Mouse (Mus musculus) erythroid progenitor cell, adult 5-6 weeks (primary cell): ENCODE measurements around the gene Atrnl1. TPM values are rescaled to one million over a fixed set of nuclear protein-coding genes. Genes with fewer than 3 reads are reported as not detected.
A peak's percentile ranks its signal among the peaks of the same experiment; 100 is the strongest.

ENCODE experiments used
- ATAC-seq: replicated peaks from 2 replicates; pipeline ENCODE4 v1.8.0; 2016; ENCODE audit warnings: moderate number of reproducible peaks, mild to moderate bottlenecking, moderate TSS enrichment, inconsistent platforms; ENCODE audit not compliant: poor library complexity, low FRiP score, severe bottlenecking
- total RNA-seq, 2 experiments: library from RNA; stranded (forward) in 1 of 2; stranded (reverse) in 1 of 2; fragments of 150-400 nt in 1 of 2; fragments of 186-747, 209-891 nt in 1 of 2; gene quantifications; 2 replicates each; pipeline versions ENCODE4 v1.2.3 to v1.2.4; 2015 to 2017; ENCODE audit warnings: low replicate concordance in 2 of 2

The Atrnl1 gene
- total RNA-seq, 2 experiments from 2014 or later: 3.4 to 5.5 TPM

DNA sequence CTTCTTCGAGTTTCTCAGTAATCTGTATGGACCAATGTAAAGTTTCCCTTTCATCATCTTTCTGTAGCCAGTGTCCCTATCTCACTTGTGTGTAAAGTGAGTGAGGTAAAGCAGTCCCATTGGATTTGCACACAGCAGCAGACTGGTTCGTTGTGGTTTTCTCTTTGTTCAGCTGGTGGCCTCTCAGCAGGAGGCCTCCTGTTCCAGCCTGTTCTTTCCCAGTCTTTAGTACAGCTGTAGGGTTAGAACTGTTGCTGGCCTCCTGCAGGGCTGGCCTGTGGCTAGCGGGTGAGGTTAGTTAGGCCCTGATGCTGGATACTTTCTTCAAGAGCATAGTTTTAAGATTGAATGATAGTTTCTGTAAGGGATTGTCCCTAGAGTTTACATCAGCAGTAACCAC, 280.1 kb downstream of the Atrnl1 start:
- ATAC-seq: no peak

DNA sequence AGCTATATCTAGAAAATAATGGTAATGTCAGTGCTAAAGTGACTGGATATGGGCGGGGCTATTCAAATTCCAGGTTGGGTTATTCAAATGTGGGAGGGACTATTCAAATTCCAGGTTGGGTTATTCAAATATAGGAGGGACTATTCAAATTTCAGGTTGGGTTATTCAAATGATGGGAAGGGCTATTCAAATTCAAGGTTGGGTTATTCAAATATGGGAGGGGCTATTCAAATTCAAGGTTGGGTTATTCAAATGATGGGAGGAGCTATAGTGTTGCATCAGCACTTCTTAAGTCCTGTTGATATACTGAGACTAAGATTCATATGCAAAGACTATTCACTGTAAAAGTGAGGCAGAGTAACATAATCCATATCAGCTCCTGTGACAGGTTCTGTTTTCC, 283.4 kb downstream of the Atrnl1 start:
- no peak for ATAC-seq

DNA sequence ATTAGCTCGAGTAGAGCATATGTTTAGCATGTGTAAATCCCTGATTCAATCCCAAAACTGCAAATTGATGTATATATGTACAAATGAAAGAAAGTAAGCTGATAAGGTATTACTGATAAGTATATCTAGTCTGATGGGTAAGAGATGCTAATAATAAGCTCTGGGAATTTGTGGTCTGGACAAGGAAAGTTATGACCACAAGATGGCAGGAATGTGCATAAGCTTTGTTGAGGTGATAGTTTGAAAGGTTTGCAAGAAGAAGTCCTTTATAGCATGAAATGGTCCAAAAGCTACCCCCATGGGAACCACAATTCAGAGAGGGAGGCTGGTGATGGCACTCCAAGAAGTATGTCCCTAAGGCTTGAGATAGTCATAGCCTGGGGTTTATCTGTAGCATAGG, 289.2 kb downstream of the Atrnl1 start:
- no peak for ATAC-seq

DNA sequence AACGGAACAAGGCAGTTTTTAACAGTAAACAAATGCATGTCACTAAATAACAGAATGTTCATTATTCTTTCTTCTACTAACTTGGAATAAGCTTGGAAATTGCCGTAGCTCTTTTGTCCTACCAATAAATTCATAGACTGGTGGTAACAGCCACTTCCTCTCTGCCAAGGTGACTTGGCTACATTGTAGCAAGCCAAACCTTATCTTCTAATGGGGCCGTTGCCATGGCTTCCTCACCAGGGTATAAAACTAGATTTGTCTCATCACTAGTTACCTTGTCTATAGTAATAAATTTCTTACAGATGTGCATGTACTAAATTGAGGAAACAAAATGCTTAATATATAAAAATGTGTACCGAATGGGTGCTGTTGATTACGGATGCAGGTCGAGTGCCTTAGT, 298.6 kb downstream of the Atrnl1 start:
- no peak for ATAC-seq

DNA sequence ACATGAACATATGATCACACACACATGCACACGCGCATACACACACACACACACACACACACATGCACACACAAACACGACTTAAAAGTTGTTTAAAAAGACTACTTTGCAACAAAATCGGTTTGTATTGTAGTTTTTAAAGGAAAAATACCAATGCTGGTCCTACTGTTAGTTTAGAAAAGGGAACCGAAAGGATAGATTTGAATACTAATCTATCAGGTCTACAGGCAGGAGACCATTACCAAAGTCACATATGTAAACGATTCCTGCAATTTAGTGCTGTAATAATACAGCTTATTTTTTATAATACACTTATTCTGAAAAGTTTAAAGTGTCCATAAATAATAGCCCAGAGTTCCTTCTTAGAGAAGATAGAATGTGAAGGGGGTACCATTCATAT, 299.8 kb downstream of the Atrnl1 start:
- ATAC-seq: no peak

DNA sequence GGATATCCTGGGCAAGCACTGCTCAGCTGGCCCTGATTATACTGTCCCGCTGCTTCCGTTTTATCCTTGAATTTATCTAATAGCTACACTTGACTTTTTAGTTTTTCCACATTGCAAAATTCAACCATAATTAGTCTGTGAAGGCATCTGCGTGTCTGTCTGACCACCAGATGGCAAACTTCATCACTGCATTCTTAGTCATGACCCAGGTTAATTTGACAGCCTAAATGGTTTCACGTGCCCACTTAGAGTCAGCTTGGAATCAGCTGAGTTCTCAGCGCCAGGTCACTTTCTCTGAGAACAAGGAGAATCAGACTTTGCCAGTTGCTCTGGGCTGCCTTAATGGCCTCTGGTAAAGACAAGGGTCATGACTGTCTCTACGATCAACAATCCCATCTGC, 305.5 kb downstream of the Atrnl1 start:
- ATAC-seq: no peak

DNA sequence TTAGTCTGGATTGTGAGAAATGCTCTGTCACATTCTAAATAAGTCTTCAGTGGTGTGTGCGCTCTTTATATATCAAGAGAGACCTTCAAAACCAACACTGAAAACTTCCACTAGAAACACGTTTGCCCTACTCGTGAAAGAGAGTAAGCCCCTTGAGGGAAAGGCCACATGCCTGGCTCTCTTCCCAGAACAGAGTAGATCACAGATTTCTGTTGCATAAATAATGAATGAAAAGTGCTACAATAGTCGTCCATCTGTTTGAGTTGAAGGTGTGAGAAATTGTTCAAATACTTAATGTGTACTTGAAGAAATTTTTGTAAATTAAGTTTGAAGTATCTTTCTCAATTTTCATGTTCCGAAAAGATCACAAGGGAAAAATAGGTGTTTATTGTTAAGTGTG, 312.2 kb downstream of the Atrnl1 start:
- no peak for ATAC-seq

DNA sequence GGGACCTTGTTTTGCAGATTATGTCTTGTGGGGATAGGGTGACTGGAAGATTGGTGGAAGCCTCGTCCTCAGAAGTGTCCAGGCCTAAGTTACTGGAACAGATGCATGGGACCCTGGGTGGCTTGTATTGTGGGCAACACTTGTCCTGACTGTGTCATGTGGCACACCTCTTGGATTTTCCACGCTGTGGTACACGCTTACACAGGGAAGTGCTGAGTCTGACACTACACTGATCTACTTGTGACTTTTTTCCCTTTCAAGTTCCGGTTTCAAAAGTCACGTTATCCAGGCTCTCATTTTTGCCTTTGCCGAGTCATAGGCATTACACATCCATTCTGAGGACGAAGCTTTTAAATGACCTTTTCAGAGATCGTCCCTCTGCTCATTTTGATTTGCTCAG, 314.0 kb downstream of the Atrnl1 start:
- no peak for ATAC-seq

DNA sequence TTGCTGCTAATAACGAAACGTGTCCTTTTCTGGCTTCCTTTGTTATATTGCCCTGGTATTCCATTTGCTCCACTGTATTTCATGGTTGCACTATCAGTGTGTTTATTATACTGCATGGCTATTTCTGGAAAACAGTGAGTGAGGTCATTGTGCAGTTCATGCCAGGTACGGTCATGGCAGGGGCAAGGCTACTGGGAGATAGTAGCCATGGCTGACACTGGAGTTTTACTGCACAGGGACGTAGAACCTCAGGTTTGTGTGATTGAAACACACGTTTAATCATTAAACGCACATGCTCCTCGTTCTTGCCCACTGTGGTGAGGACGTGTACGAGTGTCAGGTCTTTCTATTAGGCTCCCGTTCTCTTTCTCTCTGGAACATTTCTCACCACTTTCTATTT, 314.8 kb downstream of the Atrnl1 start:
- ATAC-seq: no peak

DNA sequence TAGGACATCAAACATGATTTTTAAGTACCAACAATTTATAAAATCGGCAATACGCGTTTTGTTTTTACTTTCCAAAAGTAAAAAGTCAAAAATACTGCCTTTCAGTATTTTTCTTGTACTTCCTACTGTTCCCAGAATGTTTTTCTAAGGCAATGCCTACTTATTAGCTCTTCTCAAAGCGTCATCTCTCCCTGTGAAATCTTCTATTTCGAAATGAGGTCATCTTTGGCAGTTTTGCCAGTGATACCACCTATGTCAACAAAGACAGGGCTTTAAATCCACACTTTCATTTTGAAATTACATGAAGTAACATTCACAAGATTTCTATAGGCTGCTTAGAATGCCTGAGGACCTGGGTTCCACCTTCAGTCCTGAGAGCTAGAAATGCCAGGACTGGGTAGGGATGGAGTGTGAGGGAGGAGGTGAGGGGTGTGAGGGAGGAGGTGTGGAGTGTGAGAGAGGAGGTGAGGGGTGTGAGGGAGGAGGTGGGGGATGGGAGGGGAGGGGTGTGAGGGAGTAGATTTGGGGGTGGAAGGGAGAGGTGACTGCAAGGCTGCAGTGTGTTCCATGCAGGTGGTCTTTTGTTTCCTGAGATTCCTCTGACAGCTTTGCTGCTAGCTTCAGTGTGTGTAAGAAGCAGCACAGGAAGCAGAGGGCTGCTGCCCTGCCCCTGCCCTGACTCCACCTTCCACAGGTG, 315.5 kb downstream of the Atrnl1 start:
- peak; percentile 88 for ATAC-seq

DNA sequence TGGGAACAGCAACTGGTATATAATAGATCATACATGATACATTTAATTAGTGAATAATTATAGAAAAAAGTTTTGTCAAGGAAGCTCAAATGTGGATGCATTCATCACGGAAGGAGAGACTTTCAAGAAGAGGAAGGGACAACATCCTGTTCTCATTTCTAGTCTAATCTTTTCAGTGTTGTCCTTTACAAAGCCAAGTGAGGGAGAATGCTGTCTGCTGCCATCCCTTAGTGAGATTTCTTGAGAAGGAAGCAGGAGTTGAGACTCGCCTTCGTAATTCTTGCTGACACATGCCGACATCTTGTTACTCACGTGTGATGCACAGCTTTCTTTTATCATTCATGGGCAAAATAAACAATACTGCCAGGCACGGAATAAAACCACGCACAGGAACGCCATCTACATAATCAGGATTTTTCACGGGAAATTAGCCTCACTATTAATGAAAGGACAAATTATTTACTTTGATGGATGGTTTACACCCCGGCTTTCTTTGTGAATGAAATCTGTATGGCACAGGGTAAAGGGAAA, 316.2 kb downstream of the Atrnl1 start:
- ATAC-seq: no peak

DNA sequence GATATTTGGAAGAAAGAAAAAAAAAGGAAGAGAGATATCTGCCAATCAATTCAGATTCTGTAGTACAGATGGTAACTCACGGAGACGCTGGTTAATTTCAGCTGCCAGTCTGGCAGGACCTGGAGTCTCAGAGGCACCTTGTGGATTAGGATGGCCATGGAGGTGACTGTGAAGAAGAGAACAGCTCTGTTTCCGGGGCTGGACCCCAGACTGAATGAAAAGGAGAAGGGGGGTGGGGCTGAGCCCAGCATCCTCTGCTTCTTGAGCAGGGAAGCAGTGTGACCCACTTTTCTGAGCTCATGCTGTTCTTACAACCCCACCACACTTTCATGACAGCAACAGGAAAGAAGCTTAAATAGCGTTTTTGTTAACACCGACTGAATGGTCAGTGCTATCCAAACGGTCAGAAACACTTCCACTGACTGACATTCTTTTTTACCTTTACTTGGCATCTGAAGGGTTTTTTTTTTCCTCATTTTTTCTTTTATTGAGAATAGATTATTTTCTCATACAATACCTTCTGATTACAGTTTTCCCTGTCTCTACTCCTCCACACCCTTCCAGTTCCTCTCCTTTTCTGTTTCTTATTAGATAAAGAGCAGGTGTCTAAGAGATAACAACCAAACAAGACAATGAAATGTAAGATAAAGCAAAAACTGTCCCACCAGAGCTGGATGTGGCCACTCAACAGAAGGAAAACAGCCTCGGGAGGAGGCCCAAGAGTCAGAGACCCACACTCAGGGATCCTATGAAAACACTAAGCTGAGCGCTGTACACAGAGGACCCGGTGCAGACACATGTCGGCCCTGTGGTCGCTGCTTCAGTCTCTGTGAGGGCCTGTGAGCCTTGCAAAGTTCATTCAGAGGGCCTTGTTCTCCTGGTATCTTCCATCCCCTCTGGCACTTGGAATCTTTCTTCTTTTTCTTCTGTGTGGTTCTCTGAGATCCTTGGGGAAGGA, 317.0 kb downstream of the Atrnl1 start:
- no peak for ATAC-seq

DNA sequence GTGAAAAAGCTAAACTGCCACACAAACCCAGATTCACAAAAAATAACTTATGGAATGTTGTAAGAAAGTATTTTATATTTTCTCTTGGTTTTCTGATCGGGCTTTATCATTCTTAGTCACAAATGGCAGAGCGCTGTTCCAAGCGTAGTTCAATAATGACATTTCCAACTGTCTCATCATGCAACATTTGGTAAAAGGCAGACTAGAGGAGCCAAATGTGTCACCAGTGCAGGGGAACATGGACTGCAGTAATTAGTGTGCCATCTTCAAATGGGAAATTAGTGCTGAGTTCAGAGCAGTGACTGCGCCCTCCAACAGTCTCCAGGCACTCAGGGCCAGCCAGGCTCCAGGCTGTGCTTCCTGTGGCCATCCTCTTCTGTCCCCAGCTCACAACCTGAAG, 320.8 kb downstream of the Atrnl1 start:
- no peak for ATAC-seq

DNA sequence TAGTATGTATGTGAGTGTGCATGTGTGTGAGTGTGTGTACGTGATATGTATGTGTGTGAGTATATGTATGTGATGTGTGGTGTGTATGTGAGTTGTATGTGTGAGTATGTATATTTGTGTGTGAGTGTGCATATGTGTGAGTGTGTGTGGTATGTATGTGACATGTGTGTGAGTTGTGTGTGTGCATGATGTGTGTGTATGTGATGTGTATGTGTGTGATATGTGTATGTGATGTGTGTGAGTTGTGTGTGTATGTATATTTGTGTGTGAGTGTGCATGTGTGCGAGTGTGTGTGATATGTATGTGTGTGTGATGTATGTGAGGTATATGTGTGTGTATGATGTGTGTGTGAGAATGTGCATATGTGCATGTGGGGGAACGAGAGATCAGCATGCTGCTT, 326.0 kb downstream of the Atrnl1 start:
- no peak for ATAC-seq

DNA sequence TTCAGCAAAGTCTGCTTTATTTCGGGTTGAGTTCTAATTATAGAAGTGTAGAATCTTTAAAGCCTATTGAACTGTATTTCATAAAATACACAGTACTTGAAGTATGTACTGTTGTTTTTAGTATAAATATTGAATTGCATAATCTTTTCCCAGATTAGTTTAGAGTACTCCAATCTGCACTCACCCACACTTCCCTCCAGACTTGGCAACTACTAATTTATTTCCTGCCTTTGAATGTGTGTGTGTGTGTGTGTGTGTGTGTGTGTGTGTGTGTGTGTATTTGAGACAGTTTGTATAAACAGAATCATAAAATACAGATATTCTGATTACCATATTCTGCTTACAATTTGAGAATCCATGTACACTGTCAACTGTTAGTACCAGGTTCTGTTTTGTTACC, 328.3 kb downstream of the Atrnl1 start:
- ATAC-seq: no peak

DNA sequence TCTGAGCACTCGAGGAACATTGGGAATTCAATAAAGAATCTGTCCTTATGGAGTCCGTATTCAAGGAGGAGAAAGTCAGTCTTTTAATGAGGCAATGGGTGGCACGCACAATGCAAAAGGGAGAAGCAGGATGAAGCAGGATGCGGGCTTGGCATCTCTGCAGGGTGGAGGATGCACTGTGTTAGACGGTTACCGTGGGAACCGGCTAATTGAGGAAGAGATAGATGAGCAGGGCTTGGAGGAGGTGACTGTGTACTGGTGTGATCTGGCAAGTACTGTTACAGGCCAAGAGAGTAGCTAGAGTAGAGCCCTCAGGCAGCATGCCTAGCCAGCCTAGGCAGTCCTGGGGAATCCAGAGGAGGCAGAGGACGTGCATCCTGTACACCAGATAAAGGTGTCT, 330.7 kb downstream of the Atrnl1 start:
- no peak for ATAC-seq

DNA sequence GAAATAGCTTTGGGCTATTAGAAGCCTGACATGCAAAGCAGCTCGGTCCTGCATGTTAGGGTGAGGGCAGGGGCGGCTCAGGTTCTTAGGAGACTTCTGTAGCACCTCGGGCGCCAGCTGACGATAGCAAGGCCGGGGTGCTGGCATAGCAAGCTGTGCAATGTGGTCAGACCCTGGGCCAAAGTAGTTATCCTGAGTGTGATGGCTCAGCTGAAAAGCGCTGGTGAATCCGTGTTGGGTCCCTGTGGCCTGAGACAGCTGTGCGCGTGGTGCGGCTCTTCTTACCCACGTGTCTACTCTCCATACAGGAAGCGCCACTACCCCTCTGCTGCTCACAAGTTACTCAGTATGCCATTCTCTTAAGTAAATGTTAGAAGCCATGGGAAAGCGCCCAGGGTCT, 331.4 kb downstream of the Atrnl1 start:
- no peak for ATAC-seq

DNA sequence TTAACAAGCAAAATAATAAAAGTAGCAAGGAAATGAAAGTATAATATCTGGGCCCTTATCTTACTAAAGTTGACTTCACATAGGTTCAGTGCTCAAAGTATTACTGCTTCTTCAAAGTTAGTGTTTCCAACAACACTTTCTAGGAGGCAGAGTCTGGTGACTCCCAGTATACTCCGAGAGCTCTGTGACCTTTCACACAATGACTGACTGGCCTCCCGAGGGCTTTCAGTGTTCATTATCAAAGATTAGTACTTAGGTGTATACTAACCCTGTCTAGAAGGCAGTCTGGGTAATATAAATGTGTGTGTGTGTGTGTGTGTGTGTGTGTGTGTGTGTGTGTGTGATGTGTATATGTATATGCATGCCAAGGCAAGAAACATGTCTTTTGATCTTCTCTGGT, 332.5 kb downstream of the Atrnl1 start:
- no peak for ATAC-seq

DNA sequence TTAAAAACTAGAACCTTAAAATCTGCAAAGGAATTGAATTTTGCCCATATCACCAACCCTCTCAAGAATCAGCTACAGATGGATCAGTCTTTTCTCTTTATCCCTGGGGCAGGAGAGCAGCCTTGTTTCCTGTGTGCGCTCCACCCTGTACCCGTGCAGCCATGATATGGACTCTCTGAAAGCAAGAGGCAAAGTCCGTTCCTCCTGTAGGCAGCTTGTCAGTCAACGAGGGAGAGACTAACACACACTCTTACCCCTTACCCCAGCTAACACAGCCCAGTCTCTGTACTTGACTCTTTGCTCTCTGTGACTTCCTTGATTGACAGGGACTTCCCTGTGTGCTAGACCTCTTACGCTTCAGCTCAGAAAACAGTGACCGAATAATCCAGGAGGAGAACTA, 333.8 kb downstream of the Atrnl1 start:
- ATAC-seq: no peak

DNA sequence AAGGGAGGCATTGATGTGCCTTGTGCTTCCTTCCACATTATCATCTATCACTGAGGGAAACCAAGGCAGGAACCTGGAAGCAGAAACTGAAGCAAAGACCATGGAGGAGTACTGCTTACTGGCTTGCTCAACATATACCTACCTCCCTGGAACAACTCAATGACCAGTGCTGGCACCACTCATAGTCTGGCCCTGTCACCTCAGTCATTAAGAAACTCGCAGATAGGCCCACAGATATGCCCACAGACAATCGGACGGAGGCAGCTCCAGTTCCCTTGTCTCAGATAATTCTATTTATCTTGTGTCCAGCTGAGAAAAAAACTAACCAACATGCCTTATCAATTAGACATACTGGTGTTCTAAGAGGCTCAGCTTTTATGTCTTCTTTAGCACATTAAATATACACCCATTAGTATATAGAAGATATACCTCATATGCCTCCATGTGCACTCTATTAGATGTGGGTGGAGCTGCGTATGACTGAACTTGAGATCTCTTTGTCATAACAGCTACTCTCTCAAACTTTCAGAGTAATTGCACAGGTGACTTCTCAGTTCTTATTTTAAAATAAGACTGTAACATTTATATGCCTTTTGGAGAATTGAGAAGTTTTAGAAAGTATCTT, 334.9 kb downstream of the Atrnl1 start:
- no peak for ATAC-seq

DNA sequence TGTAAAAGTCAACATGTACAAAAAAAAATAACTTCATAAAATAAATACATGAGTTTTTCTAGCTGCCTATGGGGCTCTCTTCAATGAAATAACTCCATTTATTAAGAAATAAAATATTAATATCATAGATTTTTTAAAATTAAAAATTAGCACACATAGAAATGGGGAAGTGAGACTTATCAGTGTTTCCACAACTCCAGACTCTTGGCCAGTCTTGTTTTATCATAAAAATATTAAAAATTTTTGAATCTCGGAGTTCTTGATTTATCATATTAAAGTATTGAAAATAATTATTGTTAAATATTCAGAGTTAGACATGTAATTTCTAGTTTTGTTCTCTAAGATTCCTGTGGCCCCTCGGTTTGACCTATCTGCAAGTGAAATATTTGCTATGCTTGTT, 337.7 kb downstream of the Atrnl1 start:
- no peak for ATAC-seq
